Mouse (Mus musculus) retina, adult 2 months (tissue): ENCODE data around the gene Coro1c.
A peak's percentile ranks its signal among the peaks of the same experiment; 100 is the strongest.

Experiments
- DNase-seq: peaks from one replicate; pipeline ENCODE4 v3.0.0-alpha.2; 2012; ENCODE audit warnings: low read depth, low spot score

The Coro1c gene

GRCm38 (mm10) chr5:113908592-113909441, at the start of gene Coro1c:
Gene Coro1c (minus strand): TSS chr5:113908758.
- peak; percentile 99 for DNase-seq

DNA sequence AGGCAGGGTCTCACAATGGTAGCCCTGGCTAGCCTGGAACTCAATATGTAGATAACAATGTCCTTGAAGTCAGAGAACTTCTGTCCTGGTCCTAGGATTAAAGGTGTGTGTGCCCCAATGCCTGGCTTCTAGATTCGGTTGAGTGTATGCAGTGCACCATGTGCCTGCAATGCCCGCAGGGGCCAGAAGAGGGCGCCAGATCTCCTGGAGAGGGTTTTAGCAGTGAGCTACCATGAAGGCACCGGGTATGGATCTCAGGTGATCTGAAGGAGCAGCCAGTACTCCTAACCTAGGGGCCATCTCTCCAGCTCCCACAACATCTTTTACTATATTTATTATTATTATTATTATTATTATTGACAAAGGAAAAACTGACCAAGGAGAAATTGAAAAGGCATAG, 48.0 kb upstream of the Coro1c start:
- peak; percentile 60 for DNase-seq

- DNase-seq: no peak
These were observed 47.1 kb upstream of the Coro1c start for GRCm38 (mm10) chr5:113955691-113956090.

DNA sequence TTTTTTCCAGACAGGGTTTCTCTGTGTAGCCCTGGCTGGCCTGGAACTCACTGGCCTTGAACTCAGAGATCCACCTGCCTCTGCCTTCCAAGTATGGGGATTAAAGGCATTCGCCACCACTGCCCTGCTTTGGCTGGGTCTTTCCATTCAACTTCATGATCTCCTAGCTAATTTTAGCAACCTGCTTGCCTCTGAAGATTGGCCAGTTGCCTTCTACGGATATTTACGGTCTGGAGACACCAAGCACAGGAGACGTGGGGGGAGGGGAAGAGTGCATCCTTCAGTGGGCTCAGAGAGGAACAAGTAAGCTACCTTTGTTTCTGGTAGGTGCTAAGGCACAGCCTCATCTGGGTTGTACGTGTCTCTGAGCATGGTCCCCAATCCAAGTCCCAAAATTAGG, 46.7 kb upstream of the Coro1c start:
- DNase-seq: no peak

DNA sequence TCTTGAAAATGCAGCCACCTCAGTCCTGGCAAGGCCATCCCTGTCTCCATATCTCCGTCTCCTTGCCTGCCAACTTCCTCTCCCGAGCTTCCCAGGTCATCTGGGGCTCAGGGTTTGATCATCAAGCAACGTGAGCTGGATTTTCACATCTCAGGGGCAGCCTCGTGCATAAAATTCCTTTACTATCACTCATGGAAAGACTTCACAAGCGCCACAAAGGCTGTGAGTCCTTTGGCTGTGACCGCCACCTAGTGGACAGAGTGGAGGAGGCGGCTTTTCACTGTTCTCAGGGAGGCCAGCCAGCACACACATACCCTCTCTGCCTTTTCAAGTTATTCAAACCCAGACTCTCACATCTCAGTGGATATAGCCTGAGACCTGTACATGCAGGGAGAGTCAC, 45.9 kb upstream of the Coro1c start:
- DNase-seq: peak; percentile 60

GRCm38 (mm10) chr5:113952519-113952918, 44.0 kb upstream of the Coro1c start:
- no peak for DNase-seq

DNA sequence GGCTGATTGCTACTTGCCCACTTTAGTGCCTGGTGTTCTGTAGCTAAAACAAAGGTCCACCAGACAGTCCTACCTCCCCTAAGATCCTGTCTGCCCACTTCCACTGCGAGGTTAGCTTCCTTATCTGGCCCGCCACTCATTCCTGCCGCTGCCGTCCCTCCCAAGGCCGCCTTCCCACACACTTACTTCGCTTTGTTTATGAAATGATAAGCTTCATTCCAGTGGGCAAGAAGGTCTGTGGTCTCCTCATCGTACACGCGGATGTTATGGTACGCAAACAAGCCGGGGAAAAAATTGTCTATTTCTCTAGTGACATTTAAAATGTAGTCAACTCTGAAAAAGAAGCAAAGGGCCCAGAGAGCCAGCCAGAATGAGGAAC, 43.1 kb upstream of the Coro1c start:
- DNase-seq: no peak

DNA sequence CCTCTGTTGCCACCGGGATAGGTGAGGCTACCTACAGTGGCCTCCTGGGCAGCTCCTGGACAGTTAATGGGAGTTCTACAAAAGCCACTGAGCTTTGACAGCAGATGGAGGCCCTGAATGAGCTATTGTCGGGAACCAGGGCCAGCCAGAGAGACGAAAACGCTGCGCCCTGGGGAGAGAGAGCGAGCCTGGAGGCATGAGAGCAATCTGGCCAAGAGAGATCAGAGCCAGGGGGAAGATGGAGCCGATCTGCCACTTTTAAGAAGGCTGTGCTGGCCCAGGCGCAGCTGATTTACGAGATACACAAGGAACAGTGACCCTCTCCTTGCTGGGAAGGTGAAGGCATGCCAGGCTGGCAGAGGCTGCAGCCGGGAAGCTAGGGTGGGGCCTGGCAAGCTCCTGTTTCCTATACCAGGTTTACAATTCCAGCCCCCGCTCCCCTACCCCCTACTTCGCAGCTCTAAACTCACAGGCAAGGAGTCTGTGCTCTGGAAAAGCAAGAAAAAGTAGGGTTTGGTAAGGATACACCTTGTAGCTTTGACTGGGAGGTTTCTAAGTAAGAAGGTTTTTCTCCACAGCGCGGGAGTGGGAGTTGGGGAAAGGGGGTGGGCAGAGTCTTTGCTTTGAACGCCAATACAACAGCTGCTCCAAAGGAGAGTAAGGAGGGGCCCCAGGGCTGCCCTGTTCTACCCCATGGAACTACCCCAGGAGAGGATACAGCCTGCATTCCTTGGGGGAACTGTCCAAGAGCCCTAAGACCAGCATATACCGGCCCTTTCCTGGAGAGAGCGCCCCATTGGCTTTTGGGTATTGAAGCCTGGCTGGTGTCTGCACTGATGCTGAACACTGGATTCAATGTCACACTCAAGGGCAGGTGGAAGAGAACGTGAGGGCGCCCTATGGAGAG, 42.5 kb upstream of the Coro1c start:
- no peak for DNase-seq

DNA sequence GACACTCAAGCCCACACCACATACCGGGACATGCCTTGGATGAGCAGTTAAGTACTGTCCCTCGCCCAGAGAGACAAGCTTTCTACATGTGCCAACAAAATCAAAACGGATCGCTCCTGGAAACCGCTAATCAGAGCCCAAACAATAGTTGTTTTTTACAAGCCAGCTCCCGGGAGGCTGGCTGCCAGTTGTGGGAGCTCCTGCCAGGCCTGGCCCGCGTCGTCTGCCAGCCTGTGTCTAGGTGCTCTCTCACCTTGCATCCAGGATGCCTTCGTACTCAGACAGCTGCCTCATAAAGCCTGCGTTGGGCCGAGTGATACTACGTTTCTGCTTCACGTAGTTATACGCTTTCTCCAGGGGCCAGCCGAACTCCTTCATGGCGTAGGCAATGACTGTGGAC, 41.6 kb upstream of the Coro1c start:
- no peak for DNase-seq

DNA sequence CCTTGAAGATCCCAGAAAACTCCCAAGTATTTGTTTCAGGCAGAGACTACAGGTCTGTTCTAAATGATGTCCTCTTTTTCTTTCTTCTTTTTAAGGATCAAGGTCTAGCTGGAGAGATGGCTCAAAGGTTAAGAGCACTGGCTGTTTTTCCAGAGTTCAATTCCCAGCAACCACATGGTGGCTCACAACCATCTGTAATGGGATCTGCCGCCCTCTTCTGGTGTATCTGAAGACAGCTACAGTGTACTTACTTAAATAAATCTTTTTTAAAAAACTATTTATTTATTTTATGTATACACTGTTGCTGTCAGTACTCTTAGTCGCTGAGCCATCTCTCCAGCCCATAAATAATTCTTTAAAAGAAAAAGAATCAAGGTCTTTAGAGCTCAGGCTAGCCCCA, 38.7 kb upstream of the Coro1c start:
- DNase-seq: no peak

DNA sequence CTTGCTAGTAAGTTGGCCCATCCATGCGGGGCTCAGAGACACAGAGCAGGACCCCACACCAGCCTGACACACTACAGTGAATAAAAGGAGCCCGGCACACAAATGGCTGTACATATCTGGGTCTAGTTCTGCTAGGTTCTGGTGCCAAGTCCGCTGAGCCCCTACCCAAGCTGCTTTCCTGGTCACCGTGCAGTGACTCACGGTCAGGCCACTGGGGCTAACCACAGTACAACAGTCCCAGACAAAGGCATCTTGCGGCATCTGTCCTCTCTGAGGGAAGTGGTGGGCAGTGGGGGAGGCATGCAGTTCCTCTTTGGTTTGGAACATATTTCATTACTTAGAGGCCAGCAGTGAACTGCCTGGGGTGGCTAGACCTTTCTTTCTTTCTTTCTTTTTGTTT, 36.6 kb upstream of the Coro1c start:
- DNase-seq: no peak

GRCm38 (mm10) chr5:113943328-113943727, 34.8 kb upstream of the Coro1c start:
- DNase-seq: no peak

DNA sequence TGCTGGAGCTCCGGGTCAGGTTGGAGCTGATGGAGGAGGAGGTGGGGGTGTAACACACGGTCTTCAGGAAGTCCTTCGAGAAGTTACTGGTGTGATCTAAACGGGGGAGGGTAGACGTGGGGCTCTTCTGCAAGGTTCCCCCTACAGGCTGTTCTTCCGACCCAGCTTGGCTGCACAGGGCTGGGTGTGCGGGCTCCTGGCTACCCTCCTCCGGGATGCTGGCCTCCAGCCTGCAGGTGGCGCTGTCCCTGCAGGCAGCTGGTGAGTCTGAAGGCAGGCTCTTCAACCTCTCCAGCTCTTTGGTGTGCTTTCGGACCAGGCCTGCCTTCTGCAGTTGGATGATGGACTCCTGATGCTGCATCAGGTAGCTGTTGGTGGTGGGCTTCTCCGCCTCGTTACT, 34.0 kb upstream of the Coro1c start:
- DNase-seq: no peak

- no peak for DNase-seq
These were observed 30.8 kb upstream of the Coro1c start for GRCm38 (mm10) chr5:113939263-113939900.

- DNase-seq: no peak
These were observed 29.1 kb upstream of the Coro1c start for GRCm38 (mm10) chr5:113937650-113938049.

DNA sequence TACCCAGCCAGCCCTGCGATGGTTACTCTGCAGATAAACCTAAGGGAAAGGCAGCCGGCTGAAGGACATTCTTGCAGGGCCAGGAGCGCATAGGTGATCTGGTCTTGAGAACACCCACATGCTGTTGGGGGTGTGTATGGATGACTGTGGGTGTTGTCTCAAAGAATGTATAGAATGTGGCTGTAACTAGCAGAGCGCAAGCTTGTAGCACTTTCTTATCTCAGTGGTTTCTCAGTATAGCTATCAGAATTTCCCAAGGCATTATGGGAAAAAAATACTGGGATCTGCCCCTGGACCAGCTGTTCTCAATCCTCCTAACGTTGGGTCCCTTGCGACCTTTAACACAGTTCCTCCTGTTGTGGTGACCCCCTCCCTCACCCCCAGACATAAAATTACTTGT, 25.3 kb upstream of the Coro1c start:
- no peak for DNase-seq

- DNase-seq: no peak
These were observed 24.9 kb upstream of the Coro1c start for GRCm38 (mm10) chr5:113933480-113933879.

DNA sequence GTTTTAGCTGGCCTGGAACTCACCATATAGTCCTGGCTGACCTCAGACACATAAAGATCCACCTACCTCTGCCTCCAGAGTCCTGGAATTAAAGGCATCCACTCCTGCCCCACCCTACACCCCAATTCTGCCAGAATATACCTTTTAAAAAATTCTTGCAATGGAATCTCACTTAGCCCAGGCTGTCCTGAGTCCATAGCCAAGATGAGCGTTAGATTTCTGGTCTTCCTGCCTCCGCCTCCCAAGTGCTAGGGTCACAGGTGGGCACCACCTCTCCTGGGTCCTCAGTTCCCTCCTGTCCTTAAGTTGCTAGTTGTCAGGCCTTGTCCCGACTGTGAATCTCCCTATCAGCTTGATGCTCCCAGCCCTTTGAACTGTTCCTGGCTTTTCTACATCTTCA, 23.8 kb upstream of the Coro1c start:
- DNase-seq: no peak

DNA sequence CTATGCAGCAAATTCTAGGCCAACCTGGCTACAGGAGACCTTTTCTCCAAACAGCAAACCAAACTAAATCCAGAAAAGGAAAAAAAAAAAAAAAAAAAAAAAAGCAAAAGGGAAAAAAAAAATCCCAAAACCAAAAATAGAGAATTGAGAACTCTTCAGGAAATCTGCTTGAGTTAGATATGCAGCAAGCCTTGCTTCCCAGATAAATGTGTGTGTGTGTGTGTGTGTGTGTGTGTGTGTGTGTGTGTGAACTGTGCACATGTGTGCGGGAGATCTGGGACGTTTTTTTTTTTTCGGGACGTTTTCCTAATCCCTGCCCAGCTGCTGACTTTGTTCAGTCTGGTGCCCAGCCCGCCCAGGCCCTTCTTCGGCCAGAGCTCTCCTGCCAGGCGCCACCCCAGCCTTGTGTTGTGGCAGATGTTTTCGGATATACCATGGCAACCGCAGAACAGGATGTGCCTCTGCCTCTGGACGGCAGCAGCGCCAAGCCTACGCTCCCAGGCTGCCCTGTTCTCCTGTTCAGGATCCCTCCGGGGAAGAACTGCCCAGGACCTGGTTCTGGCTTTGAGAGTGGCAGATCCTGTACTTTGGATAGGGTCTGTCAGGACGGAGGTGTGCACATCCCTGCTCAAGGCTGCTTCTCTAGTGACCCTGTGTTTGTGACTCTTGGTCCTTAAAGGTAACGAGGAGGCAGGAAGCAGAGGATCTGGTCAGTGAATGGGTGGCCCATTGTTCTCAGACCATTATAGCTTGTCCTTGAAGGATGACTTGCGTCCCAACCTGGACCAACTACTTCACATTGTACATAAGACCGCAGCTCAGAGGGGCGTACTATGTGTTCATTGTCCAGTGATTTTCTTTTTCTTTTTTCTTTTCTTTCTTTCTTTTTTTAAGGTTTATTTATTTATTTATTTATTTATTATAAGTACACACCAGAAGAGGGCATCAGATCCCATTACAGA, 22.4 kb upstream of the Coro1c start:
- DNase-seq: no peak

- no peak for DNase-seq
These were observed 21.5 kb upstream of the Coro1c start for GRCm38 (mm10) chr5:113929950-113930647.
